Mouse (Mus musculus): ENCODE measurements around the gene Pip5k1c.

GRCm38 (mm10) chr10:81304597-81305238, 12.0 kb downstream of the Pip5k1c start:
- TF ChIP-seq POLR2A (IDR thresholded peaks at IDR 0.05; ENCODE audit: insufficient read depth, low read depth, low read length) (no peak), CTCF (IDR thresholded peaks at IDR 0.05; ENCODE audit: insufficient read depth, low read depth, low read length) (peak; percentile 75)

All from olfactory bulb, adult 2 months (tissue).